Mouse (Mus musculus) lung, embryonic 14.5 days (tissue): ENCODE results near the gene Eif4e1b. TPM values are rescaled to one million over a fixed set of nuclear protein-coding genes. Genes with fewer than 3 reads are reported as not detected.
A peak's percentile ranks its signal among the peaks of the same experiment; 100 is the strongest.

Source experiments
- ATAC-seq: fragments of 200-750 bp; cut with Nextera tagmentation; 2 replicates; pipeline ENCODE4 v1.8.0; 2017; ENCODE audit warnings: mild to moderate bottlenecking, moderate TSS enrichment, moderate library complexity; ENCODE audit not compliant: insufficient read depth
- DNase-seq: peaks from one replicate; pipeline ENCODE4 v3.0.0-alpha.2; 2015
- H3K27ac ChIP-seq: fragments of 300-500 bp; sonication (generic); 2 replicates; pipeline ENCODE4 v1.5.1; 2014; ENCODE audit warnings: low read depth, mild to moderate bottlenecking, moderate library complexity
- H3K27me3 ChIP-seq: fragments of 300-500 bp; sonication (generic); 2 replicates; pipeline ENCODE4 v1.6.1; 2014; ENCODE audit warnings: low read length, control low read depth; ENCODE audit not compliant: insufficient read depth
- H3K36me3 ChIP-seq: fragments of 300-500 bp; sonication (generic); 2 replicates; pipeline ENCODE4 v1.6.1; 2014; ENCODE audit warnings: control low read depth; ENCODE audit not compliant: insufficient read depth
- H3K4me1 ChIP-seq: fragments of 300-500 bp; sonication (generic); 2 replicates; pipeline ENCODE4 v1.6.1; 2014; ENCODE audit warnings: antibody characterized with exemption, control low read depth; ENCODE audit not compliant: insufficient read depth
- H3K4me2 ChIP-seq: fragments of 300-500 bp; sonication (generic); 2 replicates; pipeline ENCODE4 v1.6.1; 2014; ENCODE audit warnings: mild to moderate bottlenecking
- H3K4me3 ChIP-seq: fragments of 300-500 bp; sonication (generic); 2 replicates; pipeline ENCODE4 v1.5.1; 2014; ENCODE audit warnings: low read depth, low read length
- H3K9ac ChIP-seq: fragments of 300-500 bp; sonication (generic); 2 replicates; pipeline ENCODE4 v1.6.1; 2014
- H3K9me3 ChIP-seq: fragments of 300-500 bp; sonication (generic); 2 replicates; pipeline ENCODE4 v1.6.1; 2016; ENCODE audit warnings: low read depth, low read length, control low read depth
- CTCF ChIP-seq: IDR thresholded peaks from 2 replicates; pipeline ENCODE4 v1.5.1; 2016; ENCODE audit warnings: antibody characterized with exemption, low read depth
- WGBS: fragments of 180-500 bp; shearing (Covaris S2); extraction: QIAGEN DNeasy Blood & Tissue Kit; methylation state at CpG from one replicate; pipeline ENCODE4 v1.1.7; 2014; 5-methylcytosine and 5-hydroxymethylcytosine counted together
- polyA plus RNA-seq: library from polyadenylated mRNA; unstranded; fragments of >200 nt; fragmentation: Nextera tagmentation; extraction: Ambion mirVana; gene quantifications from 2 replicates; pipeline ENCODE4 v1.2.1, GENCODE M21; 2014

Eif4e1b gene
- polyA plus RNA-seq, 1 experiment from 2014 or later = not detected

DNA sequence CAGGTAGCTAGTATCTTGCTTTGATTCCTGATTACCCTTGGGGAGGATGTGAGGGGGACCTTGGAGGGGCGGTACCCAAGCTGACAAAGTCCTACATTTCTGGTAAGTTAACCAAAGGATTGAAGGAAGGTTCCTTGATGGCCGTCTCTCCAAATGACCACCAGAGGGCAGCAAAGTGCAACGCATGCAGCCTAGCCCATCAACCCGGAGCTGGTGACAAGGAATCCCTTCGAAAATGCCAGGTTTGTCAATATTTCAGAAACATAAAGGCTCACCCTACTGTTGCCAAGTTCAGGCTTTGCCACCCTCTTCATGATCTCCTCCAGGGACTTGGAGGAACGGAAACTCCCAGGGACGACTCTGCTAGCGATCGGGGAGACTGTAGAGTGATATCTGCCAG is 15.9 kb downstream of the Eif4e1b start:
- DNase-seq (peak; percentile 92), ATAC-seq (no peak)
- peak overlapping the region; percentile 45; the same call in 1 of the 2 replicates for H3K4me2 ChIP-seq
- H3K27me3 ChIP-seq = no peaks in the 10 kb centered on the region
- H3K36me3 ChIP-seq = no peaks in the 10 kb centered on the region
- H3K4me1 ChIP-seq = no peaks in the 10 kb centered on the region
- 13% methylated on average over 9 of the region's 9 CpGs for WGBS
- no peak overlapping the region for H3K4me3 ChIP-seq
- H3K27ac ChIP-seq = no peak overlapping the region
- no peak overlapping the region for H3K9ac ChIP-seq
- peak; percentile 99 for TF ChIP-seq CTCF
- H3K9me3 ChIP-seq = no peaks in the 10 kb centered on the region

DNA sequence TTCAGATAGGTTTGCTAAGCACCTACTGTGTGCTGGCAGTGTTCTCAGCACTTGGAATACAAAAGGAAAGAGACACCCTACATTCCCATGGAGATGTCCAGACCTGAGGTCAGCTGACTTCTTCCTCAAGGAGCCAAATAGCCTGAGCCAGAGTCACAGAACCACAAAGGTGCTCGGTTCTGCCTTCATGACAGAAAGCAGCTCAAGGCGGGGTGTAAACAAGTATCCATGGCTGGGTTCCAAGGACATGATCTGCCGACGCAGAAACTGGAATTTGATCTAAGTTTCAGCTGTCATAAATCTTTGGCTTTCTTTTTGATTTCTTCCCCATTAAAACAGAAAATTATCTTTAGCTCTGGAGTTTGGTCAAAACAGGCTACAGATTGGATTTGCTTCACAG is 16.4 kb downstream of the Eif4e1b start:
- no peak overlapping the region for H3K27ac ChIP-seq
- no peaks in the 10 kb centered on the region for H3K9me3 ChIP-seq
- no peak overlapping the region for H3K4me2 ChIP-seq
- no peak overlapping the region for H3K9ac ChIP-seq
- H3K4me3 ChIP-seq = no peak overlapping the region
- no peaks in the 10 kb centered on the region for H3K36me3 ChIP-seq
- no peak for TF ChIP-seq CTCF
- no peak for ATAC-seq
- DNase-seq = peak; percentile 26
- no peaks in the 10 kb centered on the region; the same call in 1 of the 2 replicates for H3K27me3 ChIP-seq
- no peaks in the 10 kb centered on the region for H3K4me1 ChIP-seq
- 43% methylated on average over 4 of the region's 4 CpGs for whole genome bisulfite sequencing

DNA sequence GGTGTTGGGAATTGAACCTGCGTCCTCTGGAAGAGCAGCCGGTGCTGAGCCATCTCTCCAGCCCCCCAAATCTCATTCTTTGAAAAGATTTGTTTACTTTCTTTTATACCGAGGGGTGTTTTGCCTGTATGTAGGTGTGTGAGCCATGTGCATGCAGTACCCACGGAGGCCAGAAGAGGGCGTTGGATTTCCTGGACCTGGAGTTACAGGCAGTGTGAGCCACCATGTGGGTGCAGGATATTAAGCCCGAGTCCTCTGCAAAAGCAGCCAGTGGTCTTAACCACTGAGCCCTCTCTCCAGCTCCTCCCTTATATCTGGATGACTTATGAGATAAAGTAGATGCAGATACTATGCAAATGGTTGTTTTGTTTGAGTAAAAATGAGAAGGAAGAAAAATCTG is 19.2 kb downstream of the Eif4e1b start:
- 74% methylated on average over 6 of the region's 6 CpGs for WGBS
- Histone ChIP-seq H3K36me3 (no peaks in the 10 kb centered on the region), H3K4me2 (no peak overlapping the region), H3K4me3 (no peak overlapping the region), H3K9me3 (no peaks in the 10 kb centered on the region), H3K27ac (no peak overlapping the region), H3K4me1 (no peaks in the 10 kb centered on the region), H3K27me3 (no peaks in the 10 kb centered on the region; the same call in 1 of the 2 replicates), H3K9ac (no peak overlapping the region)
- ATAC-seq (no peak), DNase-seq (no peak)
- peak; percentile 55 for TF ChIP-seq CTCF

DNA sequence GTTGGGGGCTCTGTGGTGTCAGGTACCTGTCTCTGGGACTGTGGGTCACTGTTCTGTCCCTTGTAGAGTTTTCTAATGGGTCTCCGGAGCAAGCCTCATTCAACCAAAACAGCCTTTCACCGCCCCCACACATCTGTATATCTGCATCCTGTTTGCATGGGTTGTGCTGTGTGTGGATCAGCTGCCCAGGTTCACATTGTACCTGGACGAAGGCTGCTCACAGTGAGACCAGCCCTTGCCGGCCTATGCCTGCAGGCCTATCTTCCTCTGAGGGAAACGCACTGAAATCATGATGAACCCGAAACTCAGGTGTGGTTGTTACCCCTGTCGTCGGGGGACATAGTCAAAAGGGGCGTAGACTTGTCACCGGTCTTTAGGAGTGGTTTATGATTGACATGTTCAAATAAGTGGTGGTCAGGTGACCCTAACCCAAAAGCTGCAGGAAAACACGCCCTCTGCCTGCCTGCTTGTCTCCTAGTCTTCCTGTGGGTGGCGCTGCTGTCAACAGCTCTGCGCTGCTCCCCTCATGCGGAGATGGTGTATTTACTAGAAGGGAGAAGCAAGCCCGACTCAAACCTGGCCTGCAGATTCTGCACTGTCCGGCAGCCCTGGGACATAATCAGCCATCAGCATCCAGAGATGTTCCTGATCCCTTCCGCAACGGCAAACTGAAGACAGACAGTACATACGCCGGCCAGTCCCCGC is 21.5 kb downstream of the Eif4e1b start:
- 40% methylated on average over 21 of the region's 21 CpGs for WGBS
- ATAC-seq (no peak), DNase-seq (peak; percentile 34)
- no peaks in the 10 kb centered on the region for H3K9me3 ChIP-seq
- no peak overlapping the region for H3K9ac ChIP-seq
- TF ChIP-seq CTCF = peak; percentile 59
- no peak overlapping the region for H3K4me2 ChIP-seq
- H3K36me3 ChIP-seq = no peaks in the 10 kb centered on the region
- H3K27ac ChIP-seq = no peak overlapping the region
- H3K4me3 ChIP-seq = no peak overlapping the region
- H3K27me3 ChIP-seq = no peaks in the 10 kb centered on the region; the same call in 1 of the 2 replicates
- no peaks in the 10 kb centered on the region for H3K4me1 ChIP-seq

DNA sequence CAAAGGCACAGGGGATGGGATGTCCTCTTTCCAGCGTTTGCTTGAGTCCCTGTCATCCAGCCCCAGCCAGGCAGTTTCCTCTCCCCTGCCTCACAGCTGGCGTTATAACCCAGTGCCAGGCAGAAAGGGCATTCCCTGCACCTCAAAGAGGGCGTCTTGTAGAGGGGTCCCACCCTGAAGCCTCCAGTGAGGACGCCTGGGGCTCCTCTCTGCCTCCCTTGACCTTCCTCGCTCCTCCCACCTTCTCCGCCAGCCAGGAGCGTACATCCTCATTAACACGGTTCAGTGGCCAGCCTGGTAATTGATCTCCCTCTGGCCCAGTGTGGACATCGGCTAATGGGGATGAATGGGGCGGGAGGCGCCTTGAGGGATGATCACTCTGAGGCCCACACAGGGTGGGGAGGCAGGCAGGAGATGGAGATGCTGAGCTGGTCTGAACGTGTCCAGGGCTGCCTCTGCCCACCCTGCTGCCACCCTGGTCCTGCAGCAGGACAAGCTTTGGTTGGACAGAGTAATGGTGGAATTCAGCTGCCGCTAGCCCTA is 22.7 kb downstream of the Eif4e1b start:
- no peak for TF ChIP-seq CTCF
- Histone ChIP-seq H3K4me3 (no peak overlapping the region), H3K4me1 (no peaks in the 10 kb centered on the region), H3K27me3 (no peaks in the 10 kb centered on the region; the same call in 1 of the 2 replicates), H3K36me3 (no peaks in the 10 kb centered on the region), H3K4me2 (no peak overlapping the region), H3K9me3 (no peaks in the 10 kb centered on the region), H3K27ac (no peak overlapping the region), H3K9ac (no peak overlapping the region)
- WGBS = 49% methylated on average over 13 of the region's 13 CpGs
- DNase-seq (no peak), ATAC-seq (no peak)

DNA sequence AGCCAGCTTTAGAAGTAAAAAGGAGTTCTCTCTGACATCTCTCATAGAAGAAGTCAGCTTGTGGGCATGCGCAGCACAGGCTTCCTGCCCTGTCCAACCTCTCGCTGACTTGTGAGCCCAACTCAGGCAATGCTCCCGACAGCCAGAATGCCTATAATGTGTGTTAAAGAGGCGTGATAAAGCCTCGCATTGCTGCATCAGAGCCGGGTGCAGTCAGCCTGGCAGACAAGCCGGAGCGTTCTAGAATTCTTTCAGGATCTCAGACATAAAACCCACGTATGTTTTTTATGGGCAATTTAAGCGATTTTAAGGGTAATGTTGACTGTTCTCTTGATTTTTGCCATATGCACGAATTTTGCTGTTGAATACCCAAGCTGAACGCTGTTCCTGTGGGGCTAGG is 24.3 kb downstream of the Eif4e1b start:
- no peak overlapping the region for H3K9ac ChIP-seq
- H3K4me3 ChIP-seq = no peak overlapping the region
- no peaks in the 10 kb centered on the region for H3K36me3 ChIP-seq
- DNase-seq (no peak), ATAC-seq (no peak)
- no peak overlapping the region for H3K4me2 ChIP-seq
- no peak for TF ChIP-seq CTCF
- WGBS = 69% methylated on average over 12 of the region's 12 CpGs
- no peaks in the 10 kb centered on the region; the same call in 1 of the 2 replicates for H3K27me3 ChIP-seq
- no peaks in the 10 kb centered on the region for H3K4me1 ChIP-seq
- H3K27ac ChIP-seq = no peak overlapping the region
- H3K9me3 ChIP-seq = no peaks in the 10 kb centered on the region

DNA sequence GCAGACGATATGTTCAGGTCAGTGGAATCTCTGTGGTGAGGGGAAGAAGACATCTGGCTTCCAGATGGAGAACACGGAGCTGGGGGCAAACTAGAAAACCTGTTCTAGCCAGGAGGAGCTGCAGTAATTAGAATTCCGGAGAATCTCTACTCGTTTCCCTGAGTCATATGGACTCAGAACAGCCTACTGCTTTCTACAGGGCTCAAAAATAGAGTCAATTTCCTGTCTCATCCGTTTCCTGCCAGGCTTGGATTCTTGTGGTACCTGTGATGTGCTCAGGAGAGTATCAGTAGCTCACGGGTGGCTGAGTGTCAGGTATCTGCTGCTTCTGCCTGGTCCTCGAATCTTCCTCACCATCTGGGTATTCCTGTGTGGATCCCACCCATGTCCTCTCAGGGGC is 27.7 kb downstream of the Eif4e1b start:
- H3K27ac ChIP-seq = no peak overlapping the region
- H3K4me2 ChIP-seq = no peak overlapping the region
- no peaks in the 10 kb centered on the region for H3K4me1 ChIP-seq
- DNase-seq = no peak
- no peak for ATAC-seq
- H3K27me3 ChIP-seq = no peaks in the 10 kb centered on the region
- H3K36me3 ChIP-seq = no peaks in the 10 kb centered on the region
- TF ChIP-seq CTCF = no peak
- WGBS = 59% methylated on average over 7 of the region's 7 CpGs
- H3K4me3 ChIP-seq = no peak overlapping the region
- H3K9me3 ChIP-seq = no peaks in the 10 kb centered on the region
- no peak overlapping the region for H3K9ac ChIP-seq
